Mouse (Mus musculus) adipocyte (in vitro differentiated cells): ENCODE data around the gene Gls2.

Experiments used
- DNase-seq: peaks from one replicate; pipeline ENCODE4 v3.0.0-alpha.2; 2016; ENCODE audit warnings: low spot score

Gene Gls2

DNA sequence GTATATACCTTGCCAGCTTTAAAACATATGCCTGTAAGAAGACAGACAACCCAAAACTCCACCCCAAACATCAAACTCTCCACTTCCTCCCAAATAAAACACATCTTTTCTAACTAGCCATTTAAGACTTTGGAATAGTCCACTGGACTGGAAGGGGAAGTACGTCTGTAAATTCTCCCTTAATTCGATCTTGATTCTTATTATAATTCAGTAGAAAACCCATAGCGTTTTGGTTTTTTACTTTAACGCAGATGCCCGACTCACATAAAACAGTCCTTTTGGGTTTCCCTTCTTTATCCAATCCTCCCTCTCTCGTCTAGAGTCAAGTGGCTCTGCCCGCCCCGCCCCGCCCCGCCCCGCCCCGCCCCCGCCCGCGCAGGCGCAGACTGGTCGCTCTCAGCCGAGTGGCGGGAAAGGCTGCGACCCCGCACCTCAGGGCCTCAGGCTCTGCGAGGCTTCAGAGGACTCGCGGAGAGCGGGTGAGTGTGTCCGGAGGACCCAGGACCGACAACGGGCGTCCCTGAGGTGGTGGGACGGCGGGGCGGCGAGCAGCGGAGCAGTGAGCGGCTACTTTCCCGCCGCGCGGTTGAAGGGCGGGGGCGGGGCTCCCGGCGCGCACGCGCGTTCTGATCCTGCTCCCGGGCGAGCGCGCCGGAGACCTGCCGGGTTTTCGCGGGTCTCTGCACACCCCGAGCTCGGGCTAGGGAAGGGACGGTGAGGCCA lies 37.6 kb downstream of the Gls2 start, which contains the start of gene Timeless:
Gene Timeless, plus strand, starts transcription at position 369 of the 723 bp plus-strand sequence.
- peak; percentile 79 for DNase-seq

- DNase-seq = peak; percentile 83
Measured at GRCm38 (mm10) chr10:128232420-128232985, 38.2 kb downstream of the Gls2 start.

GRCm38 (mm10) chr10:128236321-128236720 lies 42.1 kb downstream of the Gls2 start:
- peak; percentile 70 for DNase-seq

- DNase-seq = no peak
Measured at GRCm38 (mm10) chr10:128237807-128238480, 43.7 kb downstream of the Gls2 start.

- DNase-seq = no peak
Measured at GRCm38 (mm10) chr10:128239140-128239539, 44.9 kb downstream of the Gls2 start.

GRCm38 (mm10) chr10:128240131-128240530 lies 45.9 kb downstream of the Gls2 start:
- no peak for DNase-seq

DNA sequence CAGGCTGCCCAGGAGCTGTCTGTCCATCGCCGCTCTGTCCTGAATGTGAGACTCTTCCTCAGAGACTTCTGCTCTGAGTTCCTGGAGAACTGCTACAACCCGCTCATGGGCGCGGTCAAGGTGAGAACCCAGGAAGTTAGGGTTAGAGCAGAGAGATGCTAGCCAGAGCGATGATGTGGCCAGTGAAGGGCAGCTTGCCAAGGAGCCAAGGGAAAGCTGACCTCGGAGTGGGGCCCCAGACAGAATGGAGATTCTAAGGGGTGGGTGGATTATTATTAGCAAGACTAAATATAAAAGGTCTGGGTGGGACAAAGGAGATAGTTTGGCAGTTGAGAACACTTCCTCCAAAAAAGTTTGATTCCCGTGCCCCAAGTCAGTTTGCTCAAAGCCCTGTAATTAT lies 49.0 kb downstream of the Gls2 start:
- no peak for DNase-seq

- DNase-seq = no peak
Measured at GRCm38 (mm10) chr10:128244121-128244520, 49.9 kb downstream of the Gls2 start.

- peak; percentile 32 for DNase-seq
Measured at GRCm38 (mm10) chr10:128247020-128247732, 52.9 kb downstream of the Gls2 start.

DNA sequence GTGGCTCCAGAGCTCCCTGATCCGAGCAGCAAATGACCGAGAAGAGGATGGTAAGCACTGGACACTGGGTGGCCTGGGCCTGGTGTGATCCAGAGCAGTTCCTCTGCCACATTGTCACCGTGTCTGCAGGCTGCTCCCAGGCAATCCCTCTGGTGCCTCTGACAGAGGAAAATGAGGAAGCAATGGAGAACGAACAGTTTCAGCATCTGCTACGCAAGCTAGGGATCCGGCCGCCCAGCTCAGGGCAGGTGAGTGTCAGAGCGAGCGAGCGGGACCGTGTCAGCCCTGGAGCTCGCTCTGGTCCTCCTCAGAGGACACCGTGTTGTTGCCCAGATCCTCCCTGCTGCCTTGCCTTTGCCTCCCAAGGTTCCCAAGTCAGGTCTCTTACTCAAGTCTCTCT lies 56.3 kb downstream of the Gls2 start:
- DNase-seq = no peak

DNA sequence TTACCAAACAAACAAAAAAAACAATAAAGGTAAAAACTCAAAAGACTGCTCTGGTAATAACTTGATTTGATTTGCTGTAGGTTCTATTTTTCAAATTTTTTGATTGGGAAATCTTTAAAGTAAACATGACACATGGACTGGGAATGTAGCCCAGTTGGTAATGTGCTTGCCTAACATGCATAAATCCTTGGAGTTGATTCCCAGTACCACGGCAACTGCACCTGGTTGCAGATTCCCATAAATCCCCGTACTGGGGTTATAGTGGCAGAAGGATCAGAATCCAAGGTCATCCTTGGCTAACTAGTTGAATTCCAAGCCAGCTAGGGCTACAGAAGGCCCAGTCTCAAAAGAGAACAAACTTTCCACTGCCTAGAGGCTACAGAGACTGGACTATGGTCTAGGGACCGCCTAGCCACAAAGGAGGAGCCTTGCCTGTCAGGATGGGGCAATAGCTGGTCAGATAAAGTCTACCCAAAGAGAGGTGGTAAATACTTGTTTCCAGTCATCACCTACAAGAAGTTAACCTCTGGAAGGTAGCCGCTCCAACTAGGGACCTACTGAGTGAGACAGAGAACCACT lies 59.5 kb downstream of the Gls2 start, which contains the start of gene Apon:
Gene Apon, plus strand, starts transcription at position 420 of the 579 bp plus-strand sequence.
- DNase-seq = peak; percentile 77

GRCm38 (mm10) chr10:128255925-128256324 lies 61.7 kb downstream of the Gls2 start:
- no peak for DNase-seq

DNA sequence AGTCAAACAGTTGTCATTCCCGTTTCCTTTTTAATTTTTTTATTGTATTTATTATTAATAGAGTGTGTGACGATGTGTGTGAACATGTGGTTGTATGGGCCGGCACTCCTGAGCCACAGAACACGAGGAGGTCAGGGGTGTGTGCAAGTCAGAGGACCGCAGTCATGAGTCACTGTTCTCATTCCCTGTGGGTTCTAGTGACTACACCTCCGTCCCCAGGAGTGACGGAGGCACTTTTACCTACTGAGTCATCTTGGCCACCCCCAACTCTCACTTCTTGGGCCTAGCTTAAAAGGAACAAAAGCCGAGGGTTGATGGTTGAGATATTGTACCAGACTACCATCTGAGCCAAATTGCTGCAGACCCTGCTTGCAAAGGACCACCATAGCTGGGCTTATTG lies 62.1 kb downstream of the Gls2 start:
- DNase-seq = no peak

- DNase-seq = no peak
Measured at GRCm38 (mm10) chr10:128258953-128259352, 64.7 kb downstream of the Gls2 start.
